Mouse (Mus musculus) hindbrain, embryonic 16.5 days (tissue): ENCODE measurements around the gene Ipo4. TPM values are rescaled to one million over a fixed set of nuclear protein-coding genes. Genes with fewer than 3 reads are reported as not detected.

ENCODE experiments used
- ATAC-seq: fragments of 200-750 bp; cut with Nextera tagmentation; 2 replicates; pipeline ENCODE4 v1.8.0; 2017; ENCODE audit warnings: moderate TSS enrichment, moderate library complexity
- H3K27ac ChIP-seq: fragments of 300-500 bp; sonication (generic); 2 replicates; pipeline ENCODE4 v1.5.1; 2014; ENCODE audit warnings: low read depth, mild to moderate bottlenecking, control low read depth, low read length, moderate library complexity
- H3K27me3 ChIP-seq: fragments of 300-500 bp; sonication (generic); replicated peaks from 2 replicates; pipeline ENCODE4 v1.6.1; 2014; ENCODE audit warnings: low read length; ENCODE audit not compliant: control insufficient read depth, insufficient read depth
- H3K36me3 ChIP-seq: fragments of 300-500 bp; sonication (generic); 2 replicates; pipeline ENCODE4 v1.6.1; 2014; ENCODE audit warnings: mild to moderate bottlenecking, low read length, moderate library complexity, mixed read lengths; ENCODE audit not compliant: control insufficient read depth, insufficient read depth
- H3K4me1 ChIP-seq: fragments of 300-500 bp; sonication (generic); 2 replicates; pipeline ENCODE4 v1.6.1; 2014; ENCODE audit warnings: low read depth, low read length; ENCODE audit not compliant: control insufficient read depth, insufficient read depth
- H3K4me2 ChIP-seq: fragments of 300-500 bp; sonication (generic); 2 replicates; pipeline ENCODE4 v1.6.1; 2014; ENCODE audit warnings: mild to moderate bottlenecking, low read length, control low read depth, moderate library complexity
- H3K4me3 ChIP-seq: fragments of 300-500 bp; sonication (generic); 2 replicates; pipeline ENCODE4 v1.5.1; 2014; ENCODE audit warnings: mild to moderate bottlenecking, low read length, control low read depth, moderate library complexity
- H3K9ac ChIP-seq: fragments of 300-500 bp; sonication (generic); 2 replicates; pipeline ENCODE4 v1.6.1; 2014; ENCODE audit warnings: low read depth, mild to moderate bottlenecking, control low read depth, low read length, moderate library complexity
- H3K9me3 ChIP-seq: fragments of 300-500 bp; sonication (generic); 2 replicates; pipeline ENCODE4 v1.6.1; 2014; ENCODE audit warnings: mild to moderate bottlenecking, low read length, moderate library complexity; ENCODE audit not compliant: control insufficient read depth
- WGBS: fragments of 180-500 bp; shearing (Covaris S2); extraction: QIAGEN DNeasy Blood & Tissue Kit; methylation state at CpG from one replicate; pipeline ENCODE4 v1.1.7; 2014; 5-methylcytosine and 5-hydroxymethylcytosine counted together
- polyA plus RNA-seq: library from polyadenylated mRNA; unstranded; fragments of >200 nt; fragmentation: Nextera tagmentation; extraction: Ambion mirVana; gene quantifications from 2 replicates; pipeline ENCODE4 v1.2.1, GENCODE M21; 2015

Gene Ipo4
- polyA plus RNA-seq, 1 experiment from 2014 or later, result 131 TPM

DNA sequence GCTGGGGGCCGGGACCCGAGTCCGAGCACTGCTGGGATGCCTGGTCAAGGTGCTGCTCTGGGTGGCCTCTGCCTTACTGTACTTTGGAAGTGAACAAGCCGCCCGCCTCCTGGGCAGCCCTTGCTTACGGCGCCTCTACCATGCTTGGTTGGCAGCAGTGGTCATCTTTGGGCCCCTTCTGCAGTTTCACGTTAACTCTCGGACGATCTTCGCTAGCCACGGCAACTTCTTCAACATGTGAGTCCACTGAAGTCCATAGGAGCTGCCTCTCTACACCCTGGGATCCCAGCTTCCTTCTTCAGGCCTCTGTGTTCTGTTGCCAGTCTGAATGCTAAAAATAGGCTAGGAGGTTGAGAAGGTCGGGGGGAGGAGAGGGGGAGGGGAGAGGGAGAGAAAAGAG is 60.0 kb downstream of the Ipo4 start:
- H3K4me1 ChIP-seq, result peaks cover 5% of the 10 kb centered on the region
- no peak for ATAC-seq
- 74% methylated on average over 13 of the region's 13 CpGs for WGBS
- peaks cover 2% of the 10 kb centered on the region; the same call in 1 of the 2 replicates for H3K36me3 ChIP-seq
- H3K9me3 ChIP-seq, result no peaks in the 10 kb centered on the region
- H3K27me3 ChIP-seq, result no peaks in the 10 kb centered on the region
- H3K4me3 ChIP-seq, result no peak overlapping the region
- H3K9ac ChIP-seq, result no peak overlapping the region
- no peak overlapping the region for H3K4me2 ChIP-seq
- no peak overlapping the region for H3K27ac ChIP-seq

Other genes starting within 250 kb of the Ipo4 start
- 28.6 and 29.5 TPM in 2 replicates for gene Dhrs4, start 157.2 kb downstream of the Ipo4 start, polyA plus RNA-seq
- 22.9 and 26.2 TPM in 2 replicates for gene Carmil3, start 145.3 kb downstream of the Ipo4 start, polyA plus RNA-seq
- gene Cpne6, start 125.5 kb downstream of the Ipo4 start, polyA plus RNA-seq, result 10.2 and 11.7 TPM in 2 replicates
- gene Nrl, start 111.0 kb downstream of the Ipo4 start, polyA plus RNA-seq, result 0.15 and 0.23 TPM in 2 replicates
- 29.3 and 32.4 TPM in 2 replicates for gene Pck2, start 95.7 kb downstream of the Ipo4 start, polyA plus RNA-seq
- 110 and 127 TPM in 2 replicates for gene Dcaf11, start 76.0 kb downstream of the Ipo4 start, polyA plus RNA-seq
- gene A730061H03Rik, start 75.6 kb downstream of the Ipo4 start, polyA plus RNA-seq, result 0.89 and 1.4 TPM in 2 replicates
- 0.26 and 1.4 TPM in 2 replicates for gene Fitm1, start 60.3 kb downstream of the Ipo4 start, polyA plus RNA-seq
- 223 and 230 TPM in 2 replicates for gene Psme1, start 57.8 kb downstream of the Ipo4 start, polyA plus RNA-seq
- gene Emc9, start 50.7 kb downstream of the Ipo4 start, polyA plus RNA-seq, result 49.4 and 64.2 TPM in 2 replicates
- 170 and 173 TPM in 2 replicates for gene Psme2, start 44.8 kb downstream of the Ipo4 start, polyA plus RNA-seq
- 18.2 and 20.3 TPM in 2 replicates for gene Rnf31, start 44.2 kb downstream of the Ipo4 start, polyA plus RNA-seq
- gene Irf9, start 32.4 kb downstream of the Ipo4 start, polyA plus RNA-seq, result 9.7 and 10.6 TPM in 2 replicates
- 16.8 and 20.2 TPM in 2 replicates for gene Rec8, start 17.9 kb downstream of the Ipo4 start, polyA plus RNA-seq
- gene Gm49378, start 1.9 kb upstream of the Ipo4 start, polyA plus RNA-seq, result 1.5 and 1.6 TPM in 2 replicates
- 68.7 and 72.1 TPM in 2 replicates for gene Tm9sf1, start 7.8 kb upstream of the Ipo4 start, polyA plus RNA-seq
- gene Tssk4, start 14.2 kb upstream of the Ipo4 start, polyA plus RNA-seq, result 0.32 and 0.53 TPM in 2 replicates
- 77.2 and 82.8 TPM in 2 replicates for gene Mdp1, start 24.6 kb upstream of the Ipo4 start, polyA plus RNA-seq
- gene Gmpr2, start 36.0 kb upstream of the Ipo4 start, polyA plus RNA-seq, result 48.6 and 50.4 TPM in 2 replicates
- 567 and 599 TPM in 2 replicates for gene Nedd8, start 36.2 kb upstream of the Ipo4 start, polyA plus RNA-seq
- gene Tinf2, start 45.9 kb upstream of the Ipo4 start, polyA plus RNA-seq, result 25.3 and 25.7 TPM in 2 replicates
- gene Tgm1, start 78.0 kb upstream of the Ipo4 start, polyA plus RNA-seq, result 0.20 and 0.41 TPM in 2 replicates
- gene Rabggta, start 86.3 kb upstream of the Ipo4 start, polyA plus RNA-seq, result 60.3 and 65.8 TPM in 2 replicates
- gene Dhrs1, start 109.7 kb upstream of the Ipo4 start, polyA plus RNA-seq, result 85.9 and 90.3 TPM in 2 replicates
- gene Nop9, start 109.7 kb upstream of the Ipo4 start, polyA plus RNA-seq, result 27.1 and 27.9 TPM in 2 replicates
- 0.17 and 0.63 TPM in 2 replicates for gene Cideb, start 122.5 kb upstream of the Ipo4 start, polyA plus RNA-seq
- gene Ltb4r2, start 125.5 kb upstream of the Ipo4 start, polyA plus RNA-seq, result 0.47 and 0.66 TPM in 2 replicates
- gene Ltb4r1, start 130.0 kb upstream of the Ipo4 start, polyA plus RNA-seq, result 0.22 and 0.79 TPM in 2 replicates
- gene Adcy4, start 148.1 kb upstream of the Ipo4 start, polyA plus RNA-seq, result 3.5 and 5.1 TPM in 2 replicates
- gene Ripk3, start 152.9 kb upstream of the Ipo4 start, polyA plus RNA-seq, result 2.3 and 3.6 TPM in 2 replicates
- gene Nfatc4, start 187.2 kb upstream of the Ipo4 start, polyA plus RNA-seq, result 6.5 and 11.9 TPM in 2 replicates
- gene Nynrin, start 218.1 kb upstream of the Ipo4 start, polyA plus RNA-seq, result 8.4 and 13.7 TPM in 2 replicates
- gene Cbln3, start 248.4 kb upstream of the Ipo4 start, polyA plus RNA-seq, result 0.35 and 0.56 TPM in 2 replicates
- gene Khnyn, start 249.0 kb upstream of the Ipo4 start, polyA plus RNA-seq, result 9.1 and 11.4 TPM in 2 replicates